Mouse (Mus musculus): ENCODE measurements at regions not wholly inside any gene's neighbourhood (a gene's known extent, or its start where the extent isn't known, plus 50 kb on each side); places are given as distances from the start of the nearest gene placed in this dataset.

DNA sequence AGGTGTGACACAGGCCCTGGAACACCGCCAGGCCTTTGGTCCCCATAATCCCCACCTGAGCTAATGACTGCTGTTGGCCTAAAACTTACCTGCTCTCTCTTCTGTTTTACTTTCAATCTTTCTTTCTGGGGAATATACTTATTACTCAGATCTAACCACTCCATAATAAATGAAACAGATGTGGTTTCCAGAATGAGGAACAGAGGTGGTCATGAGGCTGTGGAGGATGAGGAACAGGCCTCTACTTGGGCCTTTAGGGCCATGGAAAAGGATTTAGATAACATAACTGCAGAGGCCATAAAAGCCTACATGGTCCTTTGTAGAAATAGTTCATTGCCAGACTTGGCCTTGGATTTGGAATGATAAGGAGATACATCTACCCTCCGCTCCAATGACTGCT lies 74.1 kb downstream of the B3gnt5 start:
- H3K27me3 ChIP-seq (replicated peaks; ENCODE audit: control insufficient read depth, insufficient read depth, low read length), result no peaks in the 10 kb centered on the region
- ATAC-seq, result no peak
- no peaks in the 10 kb centered on the region for H3K36me3 ChIP-seq (ENCODE audit: control insufficient read depth, insufficient read depth)
- no peaks in the 10 kb centered on the region for H3K4me1 ChIP-seq (replicated peaks; ENCODE audit: control insufficient read depth, insufficient read depth, low read length)
- no peak overlapping the region for H3K4me2 ChIP-seq (ENCODE audit: low read length)
- no peak overlapping the region for H3K27ac ChIP-seq (ENCODE audit: low read length)
- 97% methylated on average over 2 of the region's 2 CpGs for WGBS
- no peak overlapping the region for H3K9ac ChIP-seq (replicated peaks; ENCODE audit: low read depth, low read length)
- H3K4me3 ChIP-seq (replicated peaks; ENCODE audit: low read length), result no peak overlapping the region
- H3K9me3 ChIP-seq (ENCODE audit: control insufficient read depth, low read length), result no peaks in the 10 kb centered on the region

DNA sequence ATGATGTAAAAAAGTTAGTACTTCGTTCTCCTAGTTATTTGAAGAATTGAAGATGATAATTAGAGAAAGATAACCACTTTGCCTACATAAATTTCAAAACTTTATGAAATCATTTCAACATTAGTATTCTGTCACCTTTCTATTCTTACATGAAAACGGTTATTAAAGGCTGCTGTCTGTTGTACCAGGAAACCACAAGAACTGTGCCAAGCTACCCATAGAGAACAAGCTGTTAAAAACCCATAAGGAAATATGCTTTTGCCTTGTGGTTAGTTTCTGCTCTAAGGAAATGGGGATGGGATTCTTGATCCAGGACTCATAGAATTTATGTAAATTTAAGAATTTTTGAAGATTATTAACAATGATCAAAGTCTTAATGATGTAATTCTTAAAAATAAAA lies 74.7 kb downstream of the B3gnt5 start:
- Histone ChIP-seq H3K27me3 (replicated peaks; ENCODE audit: control insufficient read depth, insufficient read depth, low read length) (no peaks in the 10 kb centered on the region), H3K4me3 (replicated peaks; ENCODE audit: low read length) (no peak overlapping the region), H3K36me3 (ENCODE audit: control insufficient read depth, insufficient read depth) (no peaks in the 10 kb centered on the region), H3K27ac (ENCODE audit: low read length) (no peak overlapping the region), H3K4me1 (replicated peaks; ENCODE audit: control insufficient read depth, insufficient read depth, low read length) (no peaks in the 10 kb centered on the region), H3K4me2 (ENCODE audit: low read length) (no peak overlapping the region), H3K9ac (replicated peaks; ENCODE audit: low read depth, low read length) (no peak overlapping the region), H3K9me3 (ENCODE audit: control insufficient read depth, low read length) (no peaks in the 10 kb centered on the region)
- 84% methylated on average over 2 of the region's 2 CpGs for WGBS
- ATAC-seq, result no peak

DNA sequence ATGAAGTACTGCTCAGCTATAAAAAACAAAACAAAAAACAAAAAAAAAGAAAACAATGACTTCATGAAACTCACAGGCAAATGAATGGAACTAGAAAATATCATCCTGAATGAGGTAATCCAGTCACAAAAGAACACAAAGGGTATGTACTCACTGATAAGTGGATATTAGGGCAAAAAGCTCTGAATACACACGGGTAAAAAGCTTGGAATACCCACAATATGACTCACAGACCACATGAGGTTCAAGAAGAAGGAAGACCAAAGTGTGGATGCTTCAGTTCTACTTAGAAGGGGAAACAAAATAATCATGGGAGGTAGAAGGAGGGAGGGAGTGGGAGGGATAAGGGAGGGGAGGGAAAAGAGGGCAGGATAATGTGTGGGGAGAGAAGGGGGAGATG lies 79.8 kb downstream of the B3gnt5 start:
- ATAC-seq, result no peak
- Histone ChIP-seq H3K27ac (ENCODE audit: low read length) (no peak overlapping the region), H3K9me3 (ENCODE audit: control insufficient read depth, low read length) (no peaks in the 10 kb centered on the region), H3K27me3 (replicated peaks; ENCODE audit: control insufficient read depth, insufficient read depth, low read length) (no peaks in the 10 kb centered on the region), H3K4me1 (replicated peaks; ENCODE audit: control insufficient read depth, insufficient read depth, low read length) (no peaks in the 10 kb centered on the region), H3K4me3 (replicated peaks; ENCODE audit: low read length) (no peak overlapping the region), H3K4me2 (ENCODE audit: low read length) (no peak overlapping the region), H3K9ac (replicated peaks; ENCODE audit: low read depth, low read length) (no peak overlapping the region), H3K36me3 (ENCODE audit: control insufficient read depth, insufficient read depth) (no peaks in the 10 kb centered on the region)
- WGBS, result 16% methylated on average over 1 of the region's 1 CpGs

DNA sequence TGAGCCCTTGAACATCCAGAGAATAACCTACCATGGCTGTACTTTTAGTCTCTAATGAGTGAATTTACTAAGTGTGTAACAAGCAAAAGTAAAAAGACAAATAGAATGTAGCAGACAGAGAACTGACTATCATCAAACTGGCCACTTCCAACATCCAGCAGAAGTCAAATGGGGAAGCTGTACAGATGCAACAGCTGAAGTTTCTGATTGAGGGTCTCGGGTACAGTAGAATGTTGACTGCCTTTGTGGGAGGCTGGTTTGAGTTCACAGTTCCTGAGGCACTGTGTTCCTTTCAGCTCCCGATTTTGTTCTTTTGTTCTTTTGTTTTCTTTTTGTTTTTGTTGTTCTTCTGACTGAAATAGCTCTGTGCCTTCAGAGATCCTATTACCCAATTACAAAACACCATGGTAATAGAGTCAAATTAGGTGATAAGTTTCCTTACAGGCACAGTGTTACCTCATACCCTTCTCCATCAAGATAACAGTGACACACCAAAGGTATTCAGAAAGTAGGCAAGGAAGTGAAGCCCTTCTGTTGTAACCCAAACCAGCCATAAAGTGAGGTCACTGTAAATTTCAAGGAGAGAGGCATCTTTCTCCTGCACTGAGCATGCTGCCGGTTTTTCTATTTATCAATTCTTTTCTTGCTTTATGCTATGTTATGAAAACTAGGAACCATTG lies 82.5 kb downstream of the B3gnt5 start:
- no peak for ATAC-seq
- no peak overlapping the region for H3K4me2 ChIP-seq (ENCODE audit: low read length)
- WGBS, result 39% methylated on average over 3 of the region's 3 CpGs
- H3K27me3 ChIP-seq (replicated peaks; ENCODE audit: control insufficient read depth, insufficient read depth, low read length), result no peaks in the 10 kb centered on the region
- H3K9ac ChIP-seq (replicated peaks; ENCODE audit: low read depth, low read length), result no peak overlapping the region
- no peaks in the 10 kb centered on the region for H3K4me1 ChIP-seq (replicated peaks; ENCODE audit: control insufficient read depth, insufficient read depth, low read length)
- H3K9me3 ChIP-seq (ENCODE audit: control insufficient read depth, low read length), result no peaks in the 10 kb centered on the region
- H3K4me3 ChIP-seq (replicated peaks; ENCODE audit: low read length), result no peak overlapping the region
- no peaks in the 10 kb centered on the region for H3K36me3 ChIP-seq (ENCODE audit: control insufficient read depth, insufficient read depth)
- no peak overlapping the region for H3K27ac ChIP-seq (ENCODE audit: low read length)

DNA sequence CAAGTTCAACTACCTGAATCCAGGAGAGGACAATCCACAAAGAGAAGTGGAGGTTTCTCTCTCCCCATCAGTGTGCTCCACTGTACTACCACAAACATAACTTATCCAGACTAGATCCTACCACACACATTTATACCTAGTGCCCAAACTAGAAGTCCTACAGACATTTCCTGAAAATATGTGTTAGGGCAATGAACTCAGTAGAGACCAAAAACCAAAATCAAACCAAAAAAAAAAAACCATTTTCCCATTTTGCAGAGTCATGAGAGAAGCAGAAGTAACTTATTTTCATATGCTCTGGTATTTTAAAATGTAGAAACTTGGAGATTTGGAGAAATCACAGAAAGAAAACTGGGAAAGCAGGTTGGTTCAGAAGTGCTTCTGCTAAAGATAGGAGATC lies 83.7 kb downstream of the B3gnt5 start:
- H3K36me3 ChIP-seq (ENCODE audit: control insufficient read depth, insufficient read depth), result no peaks in the 10 kb centered on the region
- H3K4me3 ChIP-seq (replicated peaks; ENCODE audit: low read length), result no peak overlapping the region
- no peak overlapping the region for H3K9ac ChIP-seq (replicated peaks; ENCODE audit: low read depth, low read length)
- no peaks in the 10 kb centered on the region for H3K27me3 ChIP-seq (replicated peaks; ENCODE audit: control insufficient read depth, insufficient read depth, low read length)
- ATAC-seq, result no peak
- no peaks in the 10 kb centered on the region for H3K9me3 ChIP-seq (ENCODE audit: control insufficient read depth, low read length)
- H3K4me1 ChIP-seq (replicated peaks; ENCODE audit: control insufficient read depth, insufficient read depth, low read length), result no peaks in the 10 kb centered on the region
- H3K27ac ChIP-seq (ENCODE audit: low read length), result no peak overlapping the region
- H3K4me2 ChIP-seq (ENCODE audit: low read length), result no peak overlapping the region

- no peaks in the 10 kb centered on the region for H3K4me1 ChIP-seq (replicated peaks; ENCODE audit: control insufficient read depth, insufficient read depth, low read length)
- no peaks in the 10 kb centered on the region for H3K27me3 ChIP-seq (replicated peaks; ENCODE audit: control insufficient read depth, insufficient read depth, low read length)
- no peak overlapping the region for H3K27ac ChIP-seq (ENCODE audit: low read length)
- H3K9me3 ChIP-seq (ENCODE audit: control insufficient read depth, low read length), result no peaks in the 10 kb centered on the region
- no peak overlapping the region for H3K4me3 ChIP-seq (replicated peaks; ENCODE audit: low read length)
- no peaks in the 10 kb centered on the region for H3K36me3 ChIP-seq (ENCODE audit: control insufficient read depth, insufficient read depth)
- H3K4me2 ChIP-seq (ENCODE audit: low read length), result no peak overlapping the region
- WGBS, result 53% methylated on average over 1 of the region's 1 CpGs
- ATAC-seq, result no peak
- H3K9ac ChIP-seq (replicated peaks; ENCODE audit: low read depth, low read length), result no peak overlapping the region
Observed at GRCm38 (mm10) chr16:19848395-19848794, 88.4 kb downstream of the B3gnt5 start.

DNA sequence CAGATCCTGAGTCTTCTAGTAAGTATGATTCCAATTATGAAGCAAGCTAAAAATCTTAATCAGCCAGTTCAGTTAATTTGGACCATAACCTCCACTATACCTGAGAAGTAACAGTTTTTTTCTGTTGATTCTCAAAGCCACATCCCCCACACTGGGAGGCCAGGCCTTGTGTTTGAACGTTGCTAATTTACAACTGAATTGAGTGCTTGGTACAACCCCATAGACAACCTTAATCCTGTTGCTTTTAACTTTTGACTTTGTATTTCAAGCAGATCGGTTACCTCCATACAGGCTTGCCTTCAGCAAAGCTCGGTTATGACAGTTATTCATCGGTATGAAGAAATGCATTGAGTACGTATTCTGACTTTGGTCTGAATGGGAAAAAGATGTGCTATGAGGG lies 105.3 kb downstream of the B3gnt5 start:
- Histone ChIP-seq H3K9me3 (ENCODE audit: control insufficient read depth, low read length) (no peaks in the 10 kb centered on the region), H3K4me3 (replicated peaks; ENCODE audit: low read length) (no peak overlapping the region), H3K27me3 (replicated peaks; ENCODE audit: control insufficient read depth, insufficient read depth, low read length) (no peaks in the 10 kb centered on the region), H3K9ac (replicated peaks; ENCODE audit: low read depth, low read length) (no peak overlapping the region), H3K4me2 (ENCODE audit: low read length) (no peak overlapping the region), H3K4me1 (replicated peaks; ENCODE audit: control insufficient read depth, insufficient read depth, low read length) (no peaks in the 10 kb centered on the region), H3K36me3 (ENCODE audit: control insufficient read depth, insufficient read depth) (no peaks in the 10 kb centered on the region), H3K27ac (ENCODE audit: low read length) (no peak overlapping the region)
- WGBS, result 78% methylated on average over 5 of the region's 5 CpGs
- no peak for ATAC-seq

- Histone ChIP-seq H3K4me3 (replicated peaks; ENCODE audit: low read length) (no peak overlapping the region), H3K9me3 (ENCODE audit: control insufficient read depth, low read length) (no peaks in the 10 kb centered on the region), H3K9ac (replicated peaks; ENCODE audit: low read depth, low read length) (no peak overlapping the region), H3K4me1 (replicated peaks; ENCODE audit: control insufficient read depth, insufficient read depth, low read length) (no peaks in the 10 kb centered on the region), H3K27ac (ENCODE audit: low read length) (no peak overlapping the region), H3K27me3 (replicated peaks; ENCODE audit: control insufficient read depth, insufficient read depth, low read length) (no peaks in the 10 kb centered on the region), H3K36me3 (ENCODE audit: control insufficient read depth, insufficient read depth) (no peaks in the 10 kb centered on the region), H3K4me2 (ENCODE audit: low read length) (no peak overlapping the region)
- ATAC-seq, result no peak
Observed at GRCm38 (mm10) chr16:19865931-19866330, 105.9 kb downstream of the B3gnt5 start.

DNA sequence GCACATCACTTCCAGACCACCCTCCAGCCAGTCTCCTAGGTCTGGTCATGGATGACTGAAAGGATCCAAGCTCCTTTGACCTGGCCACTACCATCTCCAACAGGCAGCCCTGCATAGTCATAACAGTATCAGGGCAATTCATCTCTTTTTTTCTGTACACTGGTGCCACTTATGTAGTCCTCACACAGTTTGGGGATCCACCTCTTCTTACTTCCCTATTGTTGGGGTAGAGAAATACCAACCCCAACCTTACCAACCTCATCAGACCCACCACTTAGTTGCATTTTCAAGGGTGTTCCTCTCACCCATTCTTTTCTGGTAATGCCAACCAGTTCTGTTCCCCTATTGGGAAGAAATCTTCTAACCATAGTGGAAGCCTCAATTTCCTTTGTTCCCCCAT lies 109.4 kb downstream of the B3gnt5 start:
- Histone ChIP-seq H3K9me3 (ENCODE audit: control insufficient read depth, low read length) (no peaks in the 10 kb centered on the region), H3K4me1 (replicated peaks; ENCODE audit: control insufficient read depth, insufficient read depth, low read length) (no peaks in the 10 kb centered on the region), H3K27me3 (replicated peaks; ENCODE audit: control insufficient read depth, insufficient read depth, low read length) (no peaks in the 10 kb centered on the region), H3K4me2 (ENCODE audit: low read length) (no peak overlapping the region), H3K36me3 (ENCODE audit: control insufficient read depth, insufficient read depth) (no peaks in the 10 kb centered on the region), H3K9ac (replicated peaks; ENCODE audit: low read depth, low read length) (no peak overlapping the region), H3K27ac (ENCODE audit: low read length) (no peak overlapping the region), H3K4me3 (replicated peaks; ENCODE audit: low read length) (no peak overlapping the region)
- no peak for ATAC-seq

DNA sequence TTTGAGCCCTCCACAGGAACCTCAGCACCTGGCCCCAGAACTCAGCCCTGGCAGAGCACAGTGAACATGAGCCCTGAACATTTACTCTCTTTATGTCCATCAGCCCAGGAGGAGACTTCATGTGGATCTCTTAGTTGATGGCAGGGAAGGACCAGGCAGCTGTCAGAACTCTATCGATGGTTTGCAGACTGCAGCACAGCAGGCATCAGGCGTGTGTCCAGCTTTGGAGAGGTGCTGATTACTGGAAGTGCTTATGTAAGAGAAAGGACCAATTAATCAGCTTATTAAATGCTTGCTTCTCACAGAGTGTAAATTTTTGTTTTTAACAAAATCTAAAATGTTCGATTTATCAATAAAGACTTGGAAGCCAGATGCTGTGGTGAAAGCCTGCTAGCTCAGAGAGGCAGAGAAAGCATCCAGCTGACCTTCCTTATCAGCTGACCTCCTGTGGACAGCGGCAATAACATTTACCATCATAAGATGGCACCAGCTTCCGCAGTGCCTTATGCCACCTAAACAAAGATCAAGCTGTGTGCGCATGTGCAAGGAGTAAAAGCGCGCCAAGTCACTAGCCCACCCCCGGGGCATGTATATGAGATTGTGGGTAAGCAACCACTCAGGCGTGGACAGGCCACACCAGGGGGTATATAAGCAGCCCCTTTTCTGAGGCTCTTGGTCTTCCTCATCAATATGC lies 105.8 kb downstream of the Klhl6 start:
- no peaks in the 10 kb centered on the region for H3K4me1 ChIP-seq (replicated peaks; ENCODE audit: control insufficient read depth, insufficient read depth, low read length)
- no peaks in the 10 kb centered on the region for H3K9me3 ChIP-seq (ENCODE audit: control insufficient read depth, low read length)
- no peaks in the 10 kb centered on the region for H3K36me3 ChIP-seq (ENCODE audit: control insufficient read depth, insufficient read depth)
- H3K4me2 ChIP-seq (ENCODE audit: low read length), result no peak overlapping the region
- H3K27me3 ChIP-seq (replicated peaks; ENCODE audit: control insufficient read depth, insufficient read depth, low read length), result no peaks in the 10 kb centered on the region
- 63% methylated on average over 10 of the region's 10 CpGs for whole genome bisulfite sequencing
- H3K27ac ChIP-seq (ENCODE audit: low read length), result no peak overlapping the region
- ATAC-seq, result no peak
- H3K9ac ChIP-seq (replicated peaks; ENCODE audit: low read depth, low read length), result no peak overlapping the region
- no peak overlapping the region for H3K4me3 ChIP-seq (replicated peaks; ENCODE audit: low read length)
